8 mouse cellular contexts compared by ENCODE assay signal in the genomic region with DNA sequence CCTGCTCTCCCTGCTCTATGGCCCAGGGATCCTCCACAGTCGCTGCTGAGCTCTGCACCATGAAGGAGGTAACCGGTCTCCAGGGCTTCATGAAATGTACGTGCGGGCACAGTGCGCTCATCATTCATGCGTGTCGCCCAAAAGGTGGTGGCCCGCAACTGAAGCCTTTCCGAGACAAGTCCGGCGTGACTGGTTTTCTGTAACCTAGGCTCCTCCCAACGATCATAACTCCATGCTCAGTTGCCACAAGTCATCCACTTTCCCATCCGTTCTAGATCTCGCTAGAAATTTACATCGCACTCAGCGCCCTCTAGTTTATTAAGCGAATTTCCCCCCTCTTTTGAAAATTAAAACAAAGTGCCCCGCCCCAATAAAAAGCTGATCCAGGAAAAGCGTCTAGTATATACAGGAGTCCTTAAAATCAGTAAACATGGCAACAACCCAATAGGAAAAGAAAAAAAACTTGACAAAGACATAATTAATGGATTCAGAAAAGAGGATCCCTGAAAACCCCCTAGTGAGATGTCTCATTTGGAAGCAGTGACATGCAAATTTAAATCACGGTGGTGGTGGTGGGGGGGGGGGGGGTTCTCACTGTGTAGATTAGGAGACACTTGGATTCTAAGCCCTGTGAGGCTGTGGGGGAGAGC. TPM values are rescaled to one million over a fixed set of nuclear protein-coding genes. Genes with fewer than 3 reads are reported as not detected.
DNase-seq lines count a peak whose midpoint lies in the region; ATAC-seq and TF ChIP-seq lines count a peak whose summit lies in the region.

No protein-coding gene starts in this region.

- no peaks in the 10 kb centered on the region for H3K27me3 ChIP-seq in lung, embryonic 14.5 days (ENCODE audit: insufficient read depth, low read length)
- peaks cover 2% of the 10 kb centered on the region; the same call in 1 of the 2 replicates for H3K27me3 ChIP-seq in forebrain, embryonic 11.5 days (ENCODE audit: control insufficient read depth, insufficient read depth, low read length)
- H3K27me3 ChIP-seq in limb, embryonic 12.5 days = peaks cover 36% of the 10 kb centered on the region
- no peaks in the 10 kb centered on the region; the same call in 1 of the 2 replicates for H3K27me3 ChIP-seq in splenic B cell, adult 2 months (ENCODE audit: control insufficient read depth, insufficient read depth, low read length, poor library complexity, severe bottlenecking)

- no peaks in the 10 kb centered on the region for H3K36me3 ChIP-seq in lung, embryonic 14.5 days (ENCODE audit: insufficient read depth)
- H3K36me3 ChIP-seq in forebrain, embryonic 11.5 days (ENCODE audit: control insufficient read depth, insufficient read depth, low read length) = no peaks in the 10 kb centered on the region
- H3K36me3 ChIP-seq in limb, embryonic 12.5 days = no peaks in the 10 kb centered on the region
- no peaks in the 10 kb centered on the region for H3K36me3 ChIP-seq in splenic B cell, adult 2 months (ENCODE audit: control insufficient read depth, insufficient read depth, low read length, poor library complexity, severe bottlenecking)

- peak overlapping the region; percentile 50 for H3K4me2 ChIP-seq in lung, embryonic 14.5 days
- peak overlapping the region; percentile 19; the same call in 1 of the 2 replicates for H3K4me2 ChIP-seq in forebrain, embryonic 11.5 days (ENCODE audit: low read depth, low read length, severe bottlenecking)
- peak overlapping the region; percentile 47 for H3K4me2 ChIP-seq in limb, embryonic 12.5 days

- 10% methylated on average over 20 of the region's 20 CpGs for WGBS in lung, embryonic 14.5 days
- WGBS in forebrain, embryonic 11.5 days = 5% methylated on average over 20 of the region's 20 CpGs
- WGBS in limb, embryonic 12.5 days = 9% methylated on average over 20 of the region's 20 CpGs

- H3K9ac ChIP-seq in lung, embryonic 14.5 days = no peak overlapping the region
- H3K9ac ChIP-seq in forebrain, embryonic 11.5 days (ENCODE audit: low read length) = no peak overlapping the region
- no peak overlapping the region for H3K9ac ChIP-seq in limb, embryonic 12.5 days (replicated peaks)

- no peak for ATAC-seq in lung, embryonic 14.5 days (ENCODE audit: insufficient read depth)
- ATAC-seq in forebrain, embryonic 11.5 days (replicated peaks; ENCODE audit: low FRiP score) = no peak
- ATAC-seq in limb, embryonic 12.5 days (ENCODE audit: insufficient number of reproducible peaks, insufficient read depth, low FRiP score, low TSS enrichment, low read depth) = no peak

- peak; percentile 56 for DNase-seq in lung, embryonic 14.5 days
- DNase-seq in lung, postnatal 36 days = no peak
- peak; percentile 48 for DNase-seq in forebrain, embryonic 11.5 days (ENCODE audit: low spot score)
- peak; percentile 58 for DNase-seq in splenic B cell, adult 2 months (ENCODE audit: low read depth, low spot score)
- no peak for DNase-seq in thymus, postnatal 4 days
- no peak for DNase-seq in frontal cortex, postnatal 10 days (ENCODE audit: low spot score in 2 of 2)
- no peak for DNase-seq in left cerebral cortex, postnatal 25 days (ENCODE audit: low spot score in 2 of 2)

- H3K9me3 ChIP-seq in lung, embryonic 14.5 days (ENCODE audit: low read depth, low read length) = no peaks in the 10 kb centered on the region
- H3K9me3 ChIP-seq in forebrain, embryonic 11.5 days (ENCODE audit: control insufficient read depth, low read length) = no peaks in the 10 kb centered on the region
- H3K9me3 ChIP-seq in limb, embryonic 12.5 days = no peaks in the 10 kb centered on the region

- H3K4me3 ChIP-seq in lung, embryonic 14.5 days (ENCODE audit: low read depth, low read length) = peak overlapping the region; percentile 14; the same call in 1 of the 2 replicates
- H3K4me3 ChIP-seq in forebrain, embryonic 11.5 days (ENCODE audit: low read depth, low read length) = no peak overlapping the region
- H3K4me3 ChIP-seq in limb, embryonic 12.5 days (replicated peaks) = peak overlapping the region; percentile 8

- peaks cover 10% of the 10 kb centered on the region for H3K4me1 ChIP-seq in lung, embryonic 14.5 days (ENCODE audit: insufficient read depth)
- H3K4me1 ChIP-seq in forebrain, embryonic 11.5 days (replicated peaks; ENCODE audit: control insufficient read depth, insufficient read depth, low read length) = no peaks in the 10 kb centered on the region
- peaks cover 10% of the 10 kb centered on the region for H3K4me1 ChIP-seq in limb, embryonic 12.5 days (replicated peaks)

- TF ChIP-seq CTCF in lung, embryonic 14.5 days (IDR thresholded peaks at IDR 0.05; ENCODE audit: low read depth) = peak; percentile 8; the same call in 1 of the 2 replicates

- intact Hi-C loops in left cerebral cortex, postnatal 25 days (cut with DNase I) = no loop called here

- no peak overlapping the region; the same call in 1 of the 2 replicates for H3K27ac ChIP-seq in lung, embryonic 14.5 days (ENCODE audit: low read depth)
- no peak overlapping the region for H3K27ac ChIP-seq in forebrain, embryonic 11.5 days (ENCODE audit: low read depth, low read length)
- H3K27ac ChIP-seq in limb, embryonic 12.5 days = no peak overlapping the region

RNA-seq across cellular contexts. Expression of gene Trim2, which starts 28.2 kb away (rescaled TPM):
- polyA plus RNA-seq in lung, embryonic 14.5 days (2014; fragmentation: Nextera tagmentation; extraction: Ambion mirVana) = 25.9 and 27.0 TPM in 2 replicates
- 63.0 and 70.3 TPM in 2 replicates for polyA plus RNA-seq in forebrain, embryonic 11.5 days (2014; fragmentation: Nextera tagmentation; extraction: Ambion mirVana)
- polyA plus RNA-seq in limb, embryonic 12.5 days (2016; fragmentation: Nextera tagmentation; extraction: Ambion mirVana) = 17.8 and 18.5 TPM in 2 replicates
- 100 to 1,000 TPM; 239 to 257 TPM for total RNA-seq in left cerebral cortex, postnatal 25 days (2021)

Comparison
In these comparisons a context has a peak if more than half of its experiments do, and no peak if none do; other contexts are left out.
1. DNase-seq: peak in lung, embryonic 14.5 days (single experiment), forebrain, embryonic 11.5 days (single experiment) and splenic B cell, adult 2 months (single experiment); none in lung, postnatal 36 days (single experiment), thymus, postnatal 4 days (single experiment), frontal cortex, postnatal 10 days (0 of 2) and left cerebral cortex, postnatal 25 days (0 of 2).
2. Peak in every context shown above with its lines, with median percentiles within 50 percentile points of each other: H3K4me2 ChIP-seq.